Mouse (Mus musculus) stomach, postnatal 0 days (tissue): ENCODE results near the gene Slc9a2.

ENCODE experiments used
- CTCF ChIP-seq: IDR thresholded peaks from 2 replicates; pipeline ENCODE4 v1.5.1; 2016; ENCODE audit warnings: antibody characterized with exemption, low read depth, mild to moderate bottlenecking, moderate library complexity
- EP300 ChIP-seq: optimal IDR thresholded peaks from 2 replicates; pipeline ENCODE3; 2016; ENCODE audit warnings: antibody characterized with exemption

DNA sequence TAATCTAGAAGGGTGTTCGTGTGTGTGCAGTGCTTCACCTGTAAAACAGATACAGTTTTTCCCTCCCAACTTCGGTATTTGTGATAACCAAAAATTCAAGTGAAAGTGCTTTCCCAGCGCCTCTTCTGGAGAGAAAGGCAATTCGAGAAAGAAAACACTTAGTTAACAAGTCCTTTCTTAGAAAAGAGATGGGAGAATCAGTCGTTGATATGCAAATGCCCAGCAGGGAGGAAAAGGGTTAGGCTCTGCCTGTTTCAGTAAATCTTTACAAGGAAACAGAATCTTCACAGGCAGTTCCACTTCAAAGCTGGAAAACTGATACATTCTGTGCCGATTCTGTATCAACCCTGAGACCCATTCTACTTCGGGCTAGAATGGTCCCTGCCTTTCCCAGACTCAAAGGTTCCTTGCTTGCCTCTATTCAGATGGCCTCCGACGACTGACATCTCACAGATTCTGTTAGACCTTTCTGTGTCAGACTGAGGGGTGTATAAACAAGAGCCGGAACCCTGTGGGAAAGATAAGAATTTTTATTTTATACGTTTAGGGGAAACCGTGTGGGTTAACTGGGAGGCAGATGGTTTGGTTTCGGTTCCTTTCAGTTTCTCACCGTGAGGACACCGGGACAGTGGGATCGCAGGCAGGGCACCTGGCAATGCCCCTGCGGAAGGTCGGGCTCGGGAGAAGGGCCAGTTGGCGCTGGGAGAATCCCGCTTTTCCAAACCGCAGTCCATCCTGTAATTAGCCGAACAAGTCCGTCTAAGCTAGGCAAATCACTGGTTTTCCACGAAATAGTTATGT is at the start of gene Slc9a2:
- TF ChIP-seq CTCF = no peak
- TF ChIP-seq EP300 = no peak
